Mouse (Mus musculus) embryonic facial prominence, embryonic 10.5 days (tissue): Measurements from ENCODE around the gene Irgm1. TPM values are rescaled to one million over a fixed set of nuclear protein-coding genes. Genes with fewer than 3 reads are reported as not detected.

Source experiments
- polyA plus RNA-seq: library from polyadenylated mRNA; unstranded; fragments of >200 nt; fragmentation: Nextera tagmentation; extraction: Ambion mirVana; gene quantifications from 2 replicates; pipeline ENCODE4 v1.2.1, GENCODE M21; 2016

The Irgm1 gene
- polyA plus RNA-seq, 1 experiment from 2014 or later: 1.1 TPM

Other genes with a start within 250 kb of the Irgm1 start
- gene Rack1, start 71.4 kb downstream of the Irgm1 start, polyA plus RNA-seq: 838 and 844 TPM in 2 replicates
- gene Trim41, start 54.3 kb downstream of the Irgm1 start, polyA plus RNA-seq: 4.2 and 4.6 TPM in 2 replicates
- gene Trim7, start 45.5 kb downstream of the Irgm1 start, polyA plus RNA-seq: 0.14 and 0.16 TPM in 2 replicates
- gene Gm12184, start 45.0 kb downstream of the Irgm1 start, polyA plus RNA-seq: 3.0 and 5.7 TPM in 2 replicates
- 0.14 TPM in 1 of 2 replicates, not detected in the other for gene Gm5431, start 30.5 kb upstream of the Irgm1 start, polyA plus RNA-seq
- 1.7 and 1.8 TPM in 2 replicates for gene Psme2b, start 74.5 kb upstream of the Irgm1 start, polyA plus RNA-seq
- not detected in 2 replicates for gene Olfr56, start 107.2 kb upstream of the Irgm1 start, polyA plus RNA-seq
- 0.26 and 0.30 TPM in 2 replicates for gene 9930111J21Rik1, start 107.7 kb upstream of the Irgm1 start, polyA plus RNA-seq
- not detected in 2 replicates for gene Gm12185, start 120.5 kb upstream of the Irgm1 start, polyA plus RNA-seq
- gene Tgtp1, start 122.5 kb upstream of the Irgm1 start, polyA plus RNA-seq: not detected in 2 replicates
- 0.16 and 0.20 TPM in 2 replicates for gene 9930111J21Rik2, start 179.6 kb upstream of the Irgm1 start, polyA plus RNA-seq
- not detected in 2 replicates for gene Tgtp2, start 192.5 kb upstream of the Irgm1 start, polyA plus RNA-seq
- gene Ifi47, start 204.9 kb upstream of the Irgm1 start, polyA plus RNA-seq: 0.18 and 0.19 TPM in 2 replicates
- not detected in 2 replicates for gene Olfr1396, start 243.2 kb upstream of the Irgm1 start, polyA plus RNA-seq